Mouse (Mus musculus): Measurements from ENCODE around the gene Vcan. TPM values are rescaled to one million over a fixed set of nuclear protein-coding genes. Genes with fewer than 3 reads are reported as not detected.
"Not testable (repeated sequence)": the region's sequence is repeated elsewhere in the genome, so short reads cannot be mapped to it uniquely, and the experiment has no call there.

Vcan gene
- 62.9 and 69.5 TPM in 2 replicates for polyA plus RNA-seq (2016; fragmentation: Nextera tagmentation; extraction: Ambion mirVana)

GRCm38 (mm10) chr13:89741766-89742685 lies at the start of gene Vcan:
Gene Vcan, minus strand, starts transcription at chr13:89742509.
- H3K9me3 ChIP-seq: no peaks in the 10 kb centered on the region
- peak within 1 kb of the TSS; percentile 80 for H3K4me3 ChIP-seq
- peak; percentile 89 for DNase-seq (ENCODE audit: low spot score)
- under 1% methylated on average over 40 of the region's 40 CpGs for WGBS
- H3K27me3 ChIP-seq (replicated peaks; ENCODE audit: low read depth, poor library complexity, severe bottlenecking): no peaks in the 10 kb centered on the region
- H3K36me3 ChIP-seq (replicated peaks): 0 out of 2 replicates have a peak, but pooled peaks cover 6% of the 10 kb centered on the region
- peak within 1 kb of the TSS; percentile 96 for H3K27ac ChIP-seq (replicated peaks)
- peaks cover 46% of the 10 kb centered on the region for H3K4me1 ChIP-seq

GRCm38 (mm10) chr13:89791475-89791874 lies 49.2 kb upstream of the Vcan start:
- no peaks in the 10 kb centered on the region for H3K4me1 ChIP-seq
- H3K9me3 ChIP-seq: no peaks in the 10 kb centered on the region
- no peak overlapping the region for H3K4me3 ChIP-seq
- no peaks in the 10 kb centered on the region for H3K27me3 ChIP-seq (replicated peaks; ENCODE audit: low read depth, poor library complexity, severe bottlenecking)
- H3K36me3 ChIP-seq (replicated peaks): no peaks in the 10 kb centered on the region
- 46% methylated on average over 5 of the region's 5 CpGs for WGBS
- no peak overlapping the region for H3K27ac ChIP-seq (replicated peaks)
- DNase-seq (ENCODE audit: low spot score): no peak

DNA sequence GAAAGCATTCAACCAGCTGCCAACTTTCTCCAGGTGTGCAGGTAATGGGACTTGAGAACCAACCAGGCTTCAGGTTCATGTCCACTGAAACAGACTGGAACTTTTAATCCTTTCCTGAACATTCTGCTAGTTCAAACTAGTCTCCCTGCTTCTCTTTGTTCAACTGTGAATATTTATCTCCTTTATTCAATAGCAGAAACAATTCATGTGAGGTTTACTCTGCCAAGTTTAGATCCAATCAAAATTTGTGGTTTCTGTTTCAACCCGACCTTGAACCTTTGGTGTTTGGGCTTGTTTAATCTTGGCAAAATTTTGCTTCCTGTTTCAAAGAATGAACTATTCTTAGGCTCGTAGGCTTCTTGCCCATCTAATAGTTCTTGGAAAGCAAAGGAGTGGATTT lies 40.6 kb upstream of the Vcan start:
- H3K4me1 ChIP-seq: peaks cover 11% of the 10 kb centered on the region
- WGBS: 67% methylated on average over 2 of the region's 2 CpGs
- H3K9me3 ChIP-seq: no peaks in the 10 kb centered on the region
- no peak overlapping the region for H3K27ac ChIP-seq (replicated peaks)
- no peak for DNase-seq (ENCODE audit: low spot score)
- no peaks in the 10 kb centered on the region for H3K36me3 ChIP-seq (replicated peaks)
- no peaks in the 10 kb centered on the region for H3K27me3 ChIP-seq (replicated peaks; ENCODE audit: low read depth, poor library complexity, severe bottlenecking)
- H3K4me3 ChIP-seq: no peak overlapping the region

DNA sequence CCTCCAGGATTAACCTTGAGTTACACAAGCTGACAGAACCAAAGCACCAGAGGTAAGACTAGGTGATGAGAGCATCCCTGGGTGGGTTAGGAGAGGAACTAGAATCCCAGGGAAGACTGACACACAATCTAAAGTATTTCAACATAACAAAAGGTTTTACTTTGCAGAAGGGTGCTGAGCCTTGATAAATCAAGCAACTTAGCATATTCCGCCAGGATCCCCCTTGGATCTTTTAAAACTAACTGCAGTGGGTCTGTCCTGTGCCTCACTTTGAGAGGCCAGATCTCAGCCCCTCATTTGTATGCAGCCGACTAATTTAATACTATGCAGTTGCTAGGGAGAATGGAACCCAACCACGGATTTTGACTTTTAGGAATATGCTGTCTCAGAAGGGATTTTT lies 38.0 kb upstream of the Vcan start:
- Histone ChIP-seq H3K4me3 (no peak overlapping the region), H3K36me3 (replicated peaks) (no peaks in the 10 kb centered on the region), H3K4me1 (peaks cover 15% of the 10 kb centered on the region), H3K9me3 (no peaks in the 10 kb centered on the region), H3K27me3 (replicated peaks; ENCODE audit: low read depth, poor library complexity, severe bottlenecking) (no peaks in the 10 kb centered on the region), H3K27ac (replicated peaks) (no peak overlapping the region)
- WGBS: 58% methylated on average over 3 of the region's 3 CpGs
- DNase-seq (ENCODE audit: low spot score): no peak

DNA sequence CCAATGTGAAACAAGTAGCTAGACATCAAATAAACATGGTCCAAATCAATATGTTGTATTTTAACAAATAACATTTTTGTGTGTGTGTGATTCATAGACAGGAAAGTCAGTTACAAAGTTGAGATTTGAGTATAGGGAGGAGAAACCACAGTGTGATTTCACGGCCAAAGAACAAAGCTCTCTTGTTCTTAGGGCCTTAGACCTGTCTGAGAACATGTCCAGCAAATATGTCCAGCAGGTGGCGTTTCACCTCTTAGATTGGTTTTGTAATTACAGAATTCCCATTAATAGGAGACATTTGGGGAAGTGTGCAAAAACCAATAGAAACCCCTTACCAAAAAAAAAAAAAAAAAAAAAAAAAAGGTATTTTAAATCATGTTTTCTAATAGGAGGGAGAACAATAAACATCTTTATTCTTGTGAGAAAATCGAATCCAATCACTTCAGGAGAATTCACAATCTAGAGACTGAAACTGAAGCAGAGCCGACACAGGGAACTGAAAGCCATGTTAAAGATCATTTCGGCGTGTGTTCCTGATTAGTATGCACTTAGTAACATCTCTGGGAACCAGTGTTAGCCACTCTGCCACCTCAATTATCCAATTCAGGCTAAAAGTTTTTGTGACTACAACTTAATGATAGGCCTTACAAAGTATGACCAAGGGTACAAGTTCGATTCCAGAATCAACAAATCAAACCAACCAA lies 37.1 kb upstream of the Vcan start:
- no peak overlapping the region for H3K4me3 ChIP-seq
- H3K9me3 ChIP-seq: no peaks in the 10 kb centered on the region
- WGBS: 55% methylated on average over 7 of the region's 7 CpGs
- no peak overlapping the region; the same call in 1 of the 2 replicates for H3K27ac ChIP-seq (replicated peaks)
- H3K4me1 ChIP-seq: peaks cover 15% of the 10 kb centered on the region
- H3K36me3 ChIP-seq (replicated peaks): no peaks in the 10 kb centered on the region
- peak; percentile 62 for DNase-seq (ENCODE audit: low spot score)
- no peaks in the 10 kb centered on the region for H3K27me3 ChIP-seq (replicated peaks; ENCODE audit: low read depth, poor library complexity, severe bottlenecking)

GRCm38 (mm10) chr13:89777764-89778163 lies 35.5 kb upstream of the Vcan start:
- Histone ChIP-seq H3K4me1 (peaks cover 15% of the 10 kb centered on the region), H3K27me3 (replicated peaks; ENCODE audit: low read depth, poor library complexity, severe bottlenecking) (no peaks in the 10 kb centered on the region), H3K36me3 (replicated peaks) (no peaks in the 10 kb centered on the region), H3K27ac (replicated peaks) (no peak overlapping the region), H3K4me3 (no peak overlapping the region), H3K9me3 (no peaks in the 10 kb centered on the region)
- no peak for DNase-seq (ENCODE audit: low spot score)
- WGBS: 35% methylated on average over 1 of the region's 1 CpGs

DNA sequence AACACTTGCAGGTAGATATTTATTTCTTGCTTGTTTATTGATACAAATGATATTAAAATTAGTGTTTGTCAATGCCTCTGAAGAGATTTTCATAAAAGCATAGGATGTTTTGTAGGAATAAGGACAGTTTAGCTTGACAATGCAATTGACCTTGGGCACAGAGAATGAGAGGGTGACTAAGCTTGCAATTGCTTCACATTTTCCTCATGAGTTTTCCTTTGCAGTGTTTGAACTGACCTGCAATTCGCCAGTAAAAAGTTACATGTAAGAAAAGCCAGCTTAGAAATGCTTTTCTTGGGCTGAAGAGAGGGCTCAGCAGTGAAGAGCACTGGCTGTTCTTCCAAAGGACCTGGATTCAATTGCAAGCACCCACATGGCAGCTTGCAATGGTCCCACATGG lies 34.8 kb upstream of the Vcan start:
- Histone ChIP-seq H3K27ac (replicated peaks) (no peak overlapping the region), H3K4me1 (peaks cover 15% of the 10 kb centered on the region), H3K36me3 (replicated peaks) (no peaks in the 10 kb centered on the region), H3K27me3 (replicated peaks; ENCODE audit: low read depth, poor library complexity, severe bottlenecking) (no peaks in the 10 kb centered on the region), H3K9me3 (no peaks in the 10 kb centered on the region), H3K4me3 (no peak overlapping the region)
- no peak for DNase-seq (ENCODE audit: low spot score)
- WGBS: 78% methylated on average over 1 of the region's 1 CpGs

DNA sequence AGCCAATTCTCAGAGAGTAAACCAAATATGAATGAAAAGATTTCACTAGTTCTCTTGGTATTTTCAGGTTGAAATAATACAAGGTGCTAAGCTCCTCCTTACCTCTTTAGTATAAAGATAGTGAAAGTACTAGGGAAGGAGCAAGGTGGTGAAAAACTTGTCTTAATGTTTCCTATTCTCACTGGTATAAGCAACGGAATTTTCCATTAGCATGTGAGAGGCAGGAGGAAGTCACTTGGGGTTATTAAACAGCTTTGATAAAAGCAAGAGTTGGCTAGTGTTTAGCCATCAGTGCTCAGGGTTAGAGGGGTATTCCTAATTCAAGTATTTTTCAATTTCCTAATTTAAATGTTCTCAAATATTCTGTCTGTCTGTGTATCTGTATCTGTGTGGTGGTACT lies 24.2 kb upstream of the Vcan start:
- 74% methylated on average over 1 of the region's 1 CpGs for WGBS
- Histone ChIP-seq H3K36me3 (replicated peaks) (no peaks in the 10 kb centered on the region), H3K27me3 (replicated peaks; ENCODE audit: low read depth, poor library complexity, severe bottlenecking) (no peaks in the 10 kb centered on the region), H3K4me1 (no peaks in the 10 kb centered on the region), H3K27ac (replicated peaks) (no peak overlapping the region), H3K4me3 (no peak overlapping the region), H3K9me3 (peaks cover 5% of the 10 kb centered on the region; the same call in 1 of the 2 replicates)
- DNase-seq (ENCODE audit: low spot score): no peak

- no peaks in the 10 kb centered on the region for H3K4me1 ChIP-seq
- no peaks in the 10 kb centered on the region for H3K27me3 ChIP-seq (replicated peaks; ENCODE audit: low read depth, poor library complexity, severe bottlenecking)
- DNase-seq (ENCODE audit: low spot score): no peak
- no peak overlapping the region for H3K4me3 ChIP-seq
- 92% methylated on average over 3 of the region's 3 CpGs for WGBS
- no peaks in the 10 kb centered on the region for H3K36me3 ChIP-seq (replicated peaks)
- H3K27ac ChIP-seq (replicated peaks): no peak overlapping the region
- H3K9me3 ChIP-seq: peaks cover 5% of the 10 kb centered on the region; the same call in 1 of the 2 replicates
Observed at GRCm38 (mm10) chr13:89765966-89766365, 23.7 kb upstream of the Vcan start.

GRCm38 (mm10) chr13:89762339-89762738 lies 20.0 kb upstream of the Vcan start:
- H3K27ac ChIP-seq (replicated peaks): no peak overlapping the region
- H3K4me1 ChIP-seq: no peaks in the 10 kb centered on the region
- no peaks in the 10 kb centered on the region for H3K27me3 ChIP-seq (replicated peaks; ENCODE audit: low read depth, poor library complexity, severe bottlenecking)
- 84% methylated on average over 3 of the region's 3 CpGs for WGBS
- no peak overlapping the region for H3K4me3 ChIP-seq
- no peak for DNase-seq (ENCODE audit: low spot score)
- no peaks in the 10 kb centered on the region for H3K36me3 ChIP-seq (replicated peaks)
- H3K9me3 ChIP-seq: no peaks in the 10 kb centered on the region

- H3K9me3 ChIP-seq: no peaks in the 10 kb centered on the region
- no peak overlapping the region for H3K4me3 ChIP-seq
Observed at GRCm38 (mm10) chr13:89756347-89756746, 14.0 kb upstream of the Vcan start.

DNA sequence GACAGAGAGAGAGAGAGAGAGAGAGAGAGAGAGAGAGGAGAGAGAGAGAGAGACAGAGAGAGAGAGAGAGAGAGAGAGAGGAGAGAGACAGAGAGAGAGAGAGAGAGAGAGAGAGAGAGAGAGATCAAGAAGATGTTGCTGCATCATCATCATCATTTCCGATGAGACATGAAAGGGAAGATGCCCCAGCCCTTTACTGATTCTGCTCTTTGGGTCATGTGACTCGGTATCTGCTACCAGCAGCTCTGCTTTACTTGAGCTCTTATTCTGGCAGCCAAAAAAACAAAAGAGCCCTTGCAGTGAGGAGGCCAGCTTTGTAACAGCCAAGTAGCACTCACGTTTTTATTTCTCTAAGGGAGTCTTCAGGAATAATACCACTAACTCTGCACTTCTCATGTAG lies 8.3 kb upstream of the Vcan start:
- not testable (repeated sequence) for H3K27ac ChIP-seq (replicated peaks); H3K4me3 ChIP-seq; H3K9me3 ChIP-seq; DNase-seq (ENCODE audit: low spot score); H3K27me3 ChIP-seq (replicated peaks; ENCODE audit: low read depth, poor library complexity, severe bottlenecking); H3K36me3 ChIP-seq (replicated peaks)
- H3K4me1 ChIP-seq: peaks cover 16% of the 10 kb centered on the region
- WGBS: 25% methylated on average over 3 of the region's 3 CpGs

More at GRCm38 (mm10) chr13:89756347-89756746, 14.0 kb upstream of the Vcan start:
- H3K36me3 ChIP-seq (replicated peaks): no peaks in the 10 kb centered on the region
- H3K27me3 ChIP-seq (replicated peaks; ENCODE audit: low read depth, poor library complexity, severe bottlenecking): no peaks in the 10 kb centered on the region
- H3K4me1 ChIP-seq: no peaks in the 10 kb centered on the region
- no peak for DNase-seq (ENCODE audit: low spot score)
- H3K27ac ChIP-seq (replicated peaks): no peak overlapping the region

DNA sequence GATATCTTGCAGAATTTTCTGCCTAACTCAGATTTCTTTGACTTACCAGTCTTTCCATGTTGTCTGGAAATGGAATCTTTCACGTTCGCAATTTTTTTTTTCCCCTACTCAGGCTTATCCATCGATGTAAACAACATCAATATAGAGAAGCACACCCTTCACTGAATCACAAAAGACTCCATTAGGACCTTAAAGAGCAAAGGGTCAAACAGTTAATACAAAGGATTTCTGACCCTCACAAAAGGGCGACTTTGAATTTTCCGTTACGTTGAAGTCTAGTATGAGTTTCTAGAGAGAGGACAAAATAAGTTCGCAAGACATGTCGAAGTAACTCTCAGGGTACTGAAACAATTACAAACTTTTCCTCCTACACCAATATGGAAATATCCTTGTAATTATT lies 892 bp upstream of the Vcan start:
- Histone ChIP-seq H3K36me3 (replicated peaks) (no peaks in the 10 kb centered on the region), H3K27me3 (replicated peaks; ENCODE audit: low read depth, poor library complexity, severe bottlenecking) (no peaks in the 10 kb centered on the region), H3K27ac (replicated peaks) (peak overlapping the region; percentile 96), H3K4me3 (peak overlapping the region; percentile 80), H3K4me1 (peaks cover 42% of the 10 kb centered on the region), H3K9me3 (no peaks in the 10 kb centered on the region)
- WGBS: 5% methylated on average over 8 of the region's 8 CpGs
- DNase-seq (ENCODE audit: low spot score): no peak
